Mouse (Mus musculus) NIH3T3 (cell line): ENCODE measurements around the gene 2410002F23Rik.
"Not testable (repeated sequence)": the region's sequence is repeated elsewhere in the genome, so short reads cannot be mapped to it uniquely, and the experiment has no call there.

Experiments
- DNase-seq: peaks from one replicate; pipeline ENCODE4 v3.0.0-alpha.2; 2012; ENCODE audit warnings: low read depth

Gene 2410002F23Rik

GRCm38 (mm10) chr7:44262791-44263643 lies 16.5 kb downstream of the 2410002F23Rik start:
- DNase-seq = peak; percentile 97

- no peak for DNase-seq
Measured at GRCm38 (mm10) chr7:44268117-44268516, 21.6 kb downstream of the 2410002F23Rik start.

GRCm38 (mm10) chr7:44269397-44269796 lies 22.9 kb downstream of the 2410002F23Rik start:
- DNase-seq = no peak

GRCm38 (mm10) chr7:44271309-44271708 lies 24.8 kb downstream of the 2410002F23Rik start:
- DNase-seq = peak; percentile 70

- DNase-seq = no peak
Measured at GRCm38 (mm10) chr7:44272546-44272945, 26.0 kb downstream of the 2410002F23Rik start.

GRCm38 (mm10) chr7:44273446-44273845 lies 26.9 kb downstream of the 2410002F23Rik start:
- DNase-seq = no peak

- DNase-seq = no peak
Measured at GRCm38 (mm10) chr7:44274096-44274495, 27.6 kb downstream of the 2410002F23Rik start.

GRCm38 (mm10) chr7:44275546-44275945 lies 29.0 kb downstream of the 2410002F23Rik start:
- DNase-seq = no peak

GRCm38 (mm10) chr7:44276461-44277249 lies 30.1 kb downstream of the 2410002F23Rik start:
- DNase-seq = no peak

GRCm38 (mm10) chr7:44277250-44277622 lies 30.7 kb downstream of the 2410002F23Rik start:
- peak; percentile 64 for DNase-seq

- DNase-seq = peak; percentile 35
Measured at GRCm38 (mm10) chr7:44280959-44281358, 34.4 kb downstream of the 2410002F23Rik start.

- DNase-seq = no peak
Measured at GRCm38 (mm10) chr7:44281586-44281985, 35.1 kb downstream of the 2410002F23Rik start.

GRCm38 (mm10) chr7:44287760-44288159 lies 41.2 kb downstream of the 2410002F23Rik start:
- no peak for DNase-seq

- DNase-seq = no peak
Measured at GRCm38 (mm10) chr7:44290986-44291385, 44.5 kb downstream of the 2410002F23Rik start.

- no peak for DNase-seq
Measured at GRCm38 (mm10) chr7:44291418-44291817, 44.9 kb downstream of the 2410002F23Rik start.

GRCm38 (mm10) chr7:44297501-44297900 lies 51.0 kb downstream of the 2410002F23Rik start:
- DNase-seq = not testable (repeated sequence)
